Mouse (Mus musculus) thymus, postnatal 10 days (tissue): ENCODE data around the gene Mapk1ip1l.

ENCODE experiments used
- DNase-seq, 2 experiments: peaks; one replicate each; pipeline ENCODE4 v3.0.0; 2021; ENCODE audit warnings: low spot score in 2 of 2

Mapk1ip1l gene

DNA sequence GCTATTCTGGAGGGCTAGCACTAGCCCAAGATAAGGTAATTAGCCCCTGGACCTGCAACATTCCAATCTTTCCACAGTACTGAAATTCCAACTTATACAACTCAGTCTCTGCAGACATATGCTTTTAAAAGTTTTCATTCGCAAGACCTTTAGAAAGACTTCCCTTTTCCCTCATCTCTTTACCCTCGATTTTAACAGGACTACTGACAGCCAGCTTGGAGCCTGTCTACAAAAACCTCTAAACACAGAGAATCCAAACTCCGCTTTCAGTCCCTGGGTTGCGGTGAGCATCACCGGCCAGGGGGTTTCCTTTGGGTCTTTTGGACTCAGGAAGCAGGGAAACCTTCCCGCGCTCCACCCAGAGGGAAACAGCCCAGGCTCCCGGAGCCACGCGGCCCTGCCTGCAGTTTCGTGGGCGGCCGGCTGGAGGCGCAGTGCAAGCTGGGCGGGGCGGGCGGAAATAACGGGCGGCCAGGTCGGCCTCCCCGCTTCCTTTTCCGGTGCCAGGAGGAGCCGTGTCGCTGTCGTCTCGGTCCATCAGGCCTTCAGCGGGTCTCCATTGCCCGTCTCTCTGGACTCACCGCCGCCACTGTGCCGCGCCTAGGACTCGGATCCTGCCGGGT lies at the start of gene Mapk1ip1l:
Mapk1ip1l (plus strand) TSS at position 482 of the 623 bp plus-strand sequence.
- DNase-seq: peak; percentile 78 to 89

DNA sequence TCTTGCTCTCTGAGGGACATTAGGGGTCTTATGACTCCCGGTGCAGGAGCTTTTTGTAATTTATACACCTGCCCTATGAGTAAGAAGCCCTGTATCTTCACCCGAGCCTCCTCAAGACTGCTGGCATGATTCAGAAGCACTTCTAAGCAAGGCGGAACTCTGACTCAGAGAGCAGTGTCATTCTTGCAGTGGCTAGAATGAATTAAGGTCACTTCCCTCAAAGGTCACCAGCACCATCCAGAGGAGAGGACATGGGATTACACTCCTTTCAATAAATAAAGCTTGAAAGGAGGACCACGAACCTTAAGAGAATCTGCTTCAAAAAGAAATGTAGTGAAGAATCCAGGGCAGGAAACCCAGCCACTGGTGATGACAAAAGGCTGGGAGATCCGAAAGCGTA lies 48.2 kb upstream of the Mapk1ip1l start:
- no peak for DNase-seq

DNA sequence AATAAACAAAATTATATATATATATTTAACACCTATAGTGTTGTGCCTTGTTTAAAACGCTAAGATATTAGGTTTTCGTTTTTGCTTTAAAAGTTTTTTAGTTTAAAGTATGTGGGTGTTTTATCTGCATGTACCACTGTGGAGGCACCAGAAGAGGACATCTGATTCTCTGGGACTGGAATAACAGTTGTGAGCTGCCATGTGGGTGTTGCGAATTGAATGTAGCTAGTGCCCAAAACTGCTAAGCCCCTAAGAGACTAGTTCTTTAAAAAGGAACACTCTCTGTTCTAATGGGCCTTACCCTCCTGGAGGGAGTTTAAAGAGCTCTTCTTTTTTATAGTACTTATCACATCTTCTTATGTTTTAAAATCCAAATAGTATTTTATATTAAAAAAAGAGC lies 33.2 kb upstream of the Mapk1ip1l start:
- no peak for DNase-seq

DNA sequence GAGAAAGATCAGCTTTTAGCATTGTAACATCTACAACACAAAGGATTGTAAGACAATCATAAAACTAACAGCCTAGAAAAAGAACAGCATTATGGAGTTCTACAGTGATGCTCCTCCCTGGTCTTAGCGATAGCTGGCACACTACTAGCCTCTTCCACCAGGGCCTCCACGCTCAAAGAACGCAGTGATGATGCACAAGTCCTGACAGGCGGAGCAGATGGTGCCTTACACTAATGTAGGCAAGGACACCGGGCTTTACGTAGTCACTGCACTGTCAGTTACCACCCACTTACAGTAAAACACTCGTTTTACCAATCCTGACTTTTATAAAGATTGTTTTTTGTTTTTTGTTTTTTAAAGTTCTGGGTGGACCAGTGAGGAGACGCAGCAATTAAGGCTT lies 32.2 kb upstream of the Mapk1ip1l start:
- no peak for DNase-seq

DNA sequence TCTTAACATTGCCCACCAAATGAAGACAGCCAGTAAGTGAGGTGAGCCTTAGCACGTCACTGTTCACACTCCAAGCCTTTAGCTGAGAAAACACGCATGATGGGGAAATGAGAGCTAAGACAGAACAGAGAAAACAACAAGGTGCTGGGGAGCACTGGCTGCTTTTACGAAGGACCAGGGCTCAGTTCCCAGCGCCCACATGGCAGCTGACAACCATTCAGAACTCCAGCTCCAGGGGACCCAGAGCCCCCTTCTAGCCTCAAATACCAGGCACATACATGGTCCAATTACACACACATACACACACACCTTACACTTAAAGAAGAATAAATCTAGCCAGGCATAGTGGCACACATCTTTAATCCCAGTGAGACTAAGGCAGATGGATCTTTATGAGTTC lies 29.0 kb upstream of the Mapk1ip1l start:
- no peak for DNase-seq

DNA sequence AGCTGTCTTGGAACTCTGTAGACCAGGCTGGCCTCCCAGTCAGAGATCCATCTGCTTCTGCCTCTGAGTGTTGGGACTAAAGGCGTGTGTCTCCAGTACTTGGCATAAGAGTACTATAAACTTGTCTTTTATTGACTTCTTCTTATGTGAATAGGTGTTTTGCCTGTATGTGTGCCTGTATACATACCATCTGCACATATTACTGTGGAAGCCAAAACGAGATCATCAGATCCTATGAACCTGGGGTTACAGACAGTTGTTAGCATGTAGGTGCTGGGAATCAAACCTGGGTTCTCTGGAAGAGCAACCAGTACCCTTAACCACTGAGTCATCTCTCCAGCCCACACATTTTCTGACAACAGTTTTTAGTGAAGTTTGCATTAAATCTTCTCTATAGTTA lies 28.4 kb upstream of the Mapk1ip1l start:
- no peak for DNase-seq

DNA sequence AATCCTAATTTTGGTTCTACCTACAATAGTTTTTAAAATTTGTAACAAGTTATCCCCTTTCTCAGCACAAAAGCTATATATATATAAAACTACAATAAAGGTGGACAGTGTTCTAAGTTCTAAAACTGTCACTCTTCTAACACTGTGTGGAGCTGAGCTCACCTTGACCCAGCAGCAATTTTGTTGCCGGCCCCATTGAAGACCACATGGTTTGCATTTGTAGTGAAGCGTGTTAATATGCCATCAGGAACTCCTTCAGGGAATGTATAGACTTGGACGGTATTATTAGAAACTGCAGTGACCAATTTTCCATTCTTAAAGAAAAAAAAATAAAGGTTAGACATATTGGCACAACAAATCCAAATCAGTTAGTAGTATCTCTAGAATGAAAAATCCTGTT lies 24.3 kb upstream of the Mapk1ip1l start:
- DNase-seq: no peak

DNA sequence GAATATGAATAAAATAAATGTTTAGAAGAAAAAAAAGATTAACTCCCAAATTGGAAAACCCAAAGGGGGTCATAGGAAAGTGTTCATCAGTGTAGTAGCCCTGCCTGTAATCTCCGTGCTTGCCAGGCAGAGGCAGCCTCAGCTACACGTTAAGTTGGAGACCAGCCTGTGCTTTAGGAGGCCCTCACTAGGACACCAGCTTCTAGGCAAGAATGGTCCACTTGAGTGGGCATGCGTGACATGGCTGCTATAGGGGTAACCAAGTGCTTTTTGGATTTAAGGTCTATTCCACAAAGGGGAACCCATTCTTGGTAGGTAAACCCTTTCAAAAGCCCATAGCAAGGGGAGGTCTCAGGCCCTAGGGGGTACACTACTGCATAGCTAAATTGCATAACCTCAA lies 22.6 kb upstream of the Mapk1ip1l start:
- no peak for DNase-seq

DNA sequence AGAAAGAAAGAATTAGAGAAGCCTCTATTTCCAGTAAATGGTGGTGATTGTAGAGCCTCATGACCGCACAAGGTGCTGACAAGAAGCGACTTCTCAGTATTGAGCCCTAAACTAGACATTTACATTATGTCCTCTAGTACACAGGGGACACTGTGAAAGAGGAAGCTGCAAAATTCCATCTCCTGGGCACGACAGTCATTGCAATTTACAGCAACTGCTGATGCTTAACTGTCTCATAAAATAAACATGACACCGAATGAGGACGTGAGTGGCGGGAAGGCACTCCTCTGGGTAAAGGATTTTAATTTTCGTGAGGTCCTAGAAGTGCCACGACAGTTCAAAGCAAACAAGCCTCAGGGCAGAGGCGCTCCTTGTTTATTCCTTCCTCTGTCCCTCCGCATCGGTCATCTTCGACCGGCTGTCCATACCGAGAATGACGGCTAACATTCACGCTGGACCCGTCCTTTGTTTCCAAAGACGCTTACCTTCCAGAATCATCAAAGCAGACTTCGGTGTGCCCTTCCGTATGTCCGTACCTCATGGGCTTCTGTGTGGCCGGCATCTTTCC lies 21.9 kb upstream of the Mapk1ip1l start:
- DNase-seq: peak; percentile 11 to 13

DNA sequence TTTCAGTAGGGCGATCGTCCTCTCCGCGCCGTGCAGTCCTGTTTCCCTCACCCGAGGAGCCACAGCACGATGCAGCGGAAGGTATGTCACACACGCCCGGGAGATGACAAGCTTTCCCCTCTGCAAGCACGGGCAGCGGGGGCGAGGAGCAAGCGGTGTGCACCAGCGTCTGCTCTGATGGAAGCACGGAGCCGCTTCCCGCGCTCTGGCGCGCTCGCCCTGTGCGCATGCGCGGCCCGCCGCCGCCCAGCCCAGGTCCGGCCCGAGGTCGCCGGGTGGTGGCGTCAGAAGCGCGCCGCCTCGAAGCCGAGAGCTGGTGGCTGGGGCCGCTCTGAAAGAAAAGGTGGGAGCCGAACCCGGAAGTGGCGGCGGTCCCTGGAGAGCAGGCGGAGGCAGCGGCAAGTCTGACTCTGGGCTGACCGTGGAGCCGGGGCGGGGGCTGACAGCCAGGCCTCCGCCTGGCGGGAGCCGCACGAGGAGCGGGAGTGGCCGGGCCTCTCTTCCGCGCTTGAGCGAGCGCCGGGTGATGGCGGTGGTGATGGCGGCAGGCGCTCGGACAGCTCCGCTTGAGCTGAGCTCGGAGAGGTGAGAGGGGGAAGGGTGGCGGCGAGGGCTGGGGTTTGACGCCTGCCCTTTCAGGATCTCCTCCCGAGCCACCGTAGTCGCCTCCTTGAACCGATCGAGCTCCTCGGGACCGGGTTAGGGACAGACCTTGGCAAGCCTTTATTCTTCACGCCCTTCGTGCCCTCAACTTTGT lies 21.3 kb upstream of the Mapk1ip1l start, which contains the start of the genes Wdhd1 and Socs4:
Wdhd1 (minus strand) TSS at position 221 of the 757 bp plus-strand sequence.
Socs4 (plus strand) TSS at position 295 of the 757 bp plus-strand sequence.
- peak; percentile 92 to 94 for DNase-seq

DNA sequence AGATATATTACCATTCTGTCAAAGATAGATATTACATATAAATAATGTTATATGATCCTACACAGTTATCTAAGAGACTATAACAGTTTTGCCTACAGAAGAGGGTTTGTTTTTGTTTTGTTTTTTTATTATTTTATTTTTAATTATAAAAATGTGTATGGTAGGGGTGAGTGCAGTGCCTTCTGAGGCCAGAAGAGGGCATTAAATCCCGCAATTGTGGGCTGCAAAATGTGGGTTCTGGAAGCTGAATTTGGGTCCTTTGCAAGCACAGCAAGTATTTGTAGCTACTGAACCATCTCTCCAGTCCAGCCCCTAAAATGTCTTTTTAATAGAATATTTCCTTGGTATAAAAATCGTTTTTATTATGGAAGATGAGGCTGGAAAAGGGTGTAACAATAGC lies 19.0 kb upstream of the Mapk1ip1l start:
- no peak for DNase-seq

DNA sequence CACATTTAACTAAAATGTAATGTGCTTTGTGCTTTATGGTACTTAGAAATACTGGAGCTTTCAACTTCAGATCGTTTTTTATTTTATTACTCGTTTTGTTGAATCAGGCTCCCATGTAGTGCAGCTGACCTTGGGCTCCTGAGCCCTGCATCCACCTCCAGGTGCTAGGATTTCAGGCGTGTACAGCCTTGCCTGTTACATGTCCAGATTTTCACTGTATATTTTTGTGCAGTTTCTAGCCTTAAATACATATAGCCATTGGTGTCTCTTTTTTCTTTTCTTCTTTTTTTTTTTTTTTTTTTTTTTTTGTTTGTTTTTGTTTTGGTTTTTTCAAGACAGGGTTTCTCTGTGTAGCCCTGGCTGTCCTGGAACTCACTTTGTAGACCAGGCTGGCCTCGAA lies 16.5 kb upstream of the Mapk1ip1l start:
- no peak for DNase-seq

DNA sequence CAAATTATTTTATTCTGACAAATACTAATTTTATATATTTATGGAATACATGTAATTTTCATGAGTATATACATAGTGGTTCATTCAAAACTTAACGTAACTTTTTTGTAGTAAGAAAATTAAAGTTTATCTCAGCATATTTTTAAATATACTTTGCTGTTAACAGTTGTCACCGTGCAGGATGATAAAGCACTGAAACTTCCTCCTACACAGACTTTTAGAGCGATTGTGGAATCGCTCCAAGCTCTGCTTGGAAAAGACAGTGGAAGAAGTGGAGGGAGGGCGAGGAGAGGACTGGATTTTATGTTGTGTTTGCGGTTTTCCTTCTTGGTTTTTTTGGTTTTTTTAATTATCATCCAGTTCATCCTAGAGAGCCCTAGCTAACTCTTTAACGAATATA lies 14.5 kb upstream of the Mapk1ip1l start:
- no peak for DNase-seq

DNA sequence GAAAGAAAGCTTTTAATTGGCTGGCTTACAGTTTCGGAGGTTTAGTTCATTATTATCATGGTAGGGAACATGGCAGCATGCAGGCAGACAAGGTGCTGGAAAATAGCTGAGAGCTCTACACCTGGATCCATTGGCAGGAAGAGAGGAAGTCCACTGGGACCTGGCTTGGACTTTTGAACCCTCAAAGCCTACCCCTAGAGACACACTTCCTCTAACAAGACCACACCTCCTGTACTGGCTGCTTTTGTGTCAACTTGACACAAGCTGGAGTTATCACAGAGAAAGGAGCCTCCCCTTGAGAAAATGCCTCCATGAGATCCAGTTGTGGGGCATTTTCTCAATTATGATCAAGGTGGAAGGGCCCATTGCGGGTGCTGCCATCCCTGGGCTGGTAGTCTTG lies 12.8 kb upstream of the Mapk1ip1l start:
- no peak for DNase-seq

DNA sequence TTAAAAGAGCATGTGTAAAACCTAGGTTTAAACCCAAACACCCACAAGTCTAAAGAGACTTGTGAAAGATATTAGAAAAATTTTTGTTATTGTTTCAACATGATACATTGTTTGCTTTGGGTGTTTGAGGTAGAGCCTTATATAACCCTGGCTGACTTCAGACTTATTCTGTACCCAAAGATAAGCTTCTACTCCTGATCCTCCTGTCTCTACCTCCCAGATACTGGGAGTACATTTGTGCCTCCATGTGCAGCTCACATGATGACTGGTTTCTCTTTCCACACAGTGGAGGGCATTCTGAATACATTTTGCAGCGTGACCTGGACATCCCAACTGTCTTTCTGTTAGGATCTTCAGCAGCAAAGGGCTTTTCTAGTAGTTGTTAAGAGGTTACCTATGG lies 11.9 kb upstream of the Mapk1ip1l start:
- no peak for DNase-seq

DNA sequence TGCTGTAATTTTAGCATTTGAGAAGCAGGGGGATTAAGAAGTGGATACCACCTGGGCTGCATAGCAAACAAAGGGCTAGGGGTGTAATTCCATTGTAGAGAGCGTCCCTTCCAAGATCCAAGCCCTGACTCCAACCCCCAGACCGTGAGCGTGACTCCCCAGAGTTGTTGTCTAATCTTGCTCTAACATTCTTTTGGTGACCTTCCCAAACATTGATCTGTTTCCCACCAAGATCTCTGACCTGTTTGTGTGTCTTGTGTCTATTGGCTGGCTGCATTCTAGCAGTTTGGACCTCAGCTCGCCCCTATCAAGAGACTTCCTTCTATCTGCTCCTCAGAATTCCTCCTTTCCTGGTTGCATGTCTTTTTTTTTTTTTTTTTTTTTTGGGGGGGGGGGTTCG lies 11.0 kb upstream of the Mapk1ip1l start:
- DNase-seq: no peak

DNA sequence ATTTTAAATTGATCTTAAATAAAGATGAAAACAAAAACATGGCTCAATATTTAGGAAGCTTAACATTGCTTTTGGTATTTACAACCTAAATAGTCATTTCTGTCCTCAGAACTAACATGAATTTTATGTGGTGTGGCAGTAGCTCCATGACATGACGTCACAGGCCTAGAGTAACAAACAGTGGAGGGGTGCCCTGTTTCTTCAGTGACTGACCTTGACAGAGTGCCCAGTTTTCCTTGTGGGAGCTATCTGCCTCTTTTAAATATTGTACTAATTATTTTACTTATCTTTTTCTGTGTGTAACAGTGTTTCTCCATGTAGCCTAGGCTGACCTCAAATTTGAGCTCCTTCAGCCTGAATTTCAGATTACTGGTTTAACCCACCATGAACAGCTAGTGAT lies 6.3 kb upstream of the Mapk1ip1l start:
- no peak for DNase-seq

DNA sequence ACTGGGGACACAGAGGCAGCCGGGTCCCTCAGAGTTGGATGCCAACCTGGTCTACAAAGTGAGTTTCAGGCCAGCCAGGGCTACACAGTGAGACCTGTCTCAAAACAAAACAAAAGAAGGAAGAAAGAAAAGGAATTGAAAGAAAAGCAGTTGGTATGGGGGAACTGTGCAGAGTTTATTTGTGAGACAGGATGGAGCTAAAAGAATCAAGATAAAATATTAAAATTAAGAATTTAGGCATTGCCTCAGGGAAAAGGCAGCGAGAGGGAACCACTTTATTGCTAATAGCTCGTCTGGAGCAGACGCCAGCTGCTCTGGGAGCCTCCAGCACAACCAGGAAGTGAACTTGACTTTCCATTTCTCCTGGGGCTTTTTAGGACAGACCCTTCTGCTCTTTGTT lies 3.9 kb upstream of the Mapk1ip1l start:
- DNase-seq: no peak

DNA sequence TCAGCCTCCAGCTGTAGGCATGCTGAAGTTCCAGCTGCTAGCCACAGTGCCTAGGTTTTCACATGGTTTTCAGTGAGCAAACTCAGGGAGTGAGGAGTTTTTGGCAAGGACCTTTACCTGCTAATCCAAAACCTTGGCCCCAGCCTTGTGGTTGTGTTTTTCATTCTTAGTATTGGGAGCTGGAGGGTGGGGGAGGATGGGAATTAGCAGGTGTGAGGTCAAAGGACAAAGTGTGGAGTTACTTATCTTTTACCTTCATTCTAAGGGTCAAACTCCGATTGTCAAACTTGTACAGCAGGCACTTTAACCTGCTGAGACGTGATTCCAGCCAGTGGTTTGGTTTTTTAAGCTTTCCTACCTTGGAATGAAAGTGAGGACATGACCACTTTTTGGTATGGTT lies 1.8 kb upstream of the Mapk1ip1l start:
- no peak for DNase-seq

DNA sequence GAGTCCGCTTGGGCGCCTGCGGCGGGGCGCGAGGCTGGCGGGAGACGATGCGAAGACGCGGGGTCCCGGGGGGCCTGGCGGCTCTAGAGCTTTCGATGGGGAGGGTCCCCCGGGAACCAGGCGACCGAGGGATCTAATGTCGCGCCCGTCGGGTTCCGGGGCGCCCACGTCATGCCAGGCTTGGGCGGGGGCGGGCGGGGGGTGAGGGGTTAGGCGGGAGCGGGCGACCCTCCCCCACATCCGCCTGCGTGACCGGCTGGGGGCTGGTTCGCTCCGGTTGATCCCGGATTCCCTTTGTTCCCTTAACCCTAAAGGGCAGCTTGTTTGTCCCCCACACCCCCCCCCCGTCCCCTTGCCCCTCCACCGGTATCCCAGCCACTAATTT lies 334 bp downstream of the Mapk1ip1l start:
- no peak for DNase-seq

DNA sequence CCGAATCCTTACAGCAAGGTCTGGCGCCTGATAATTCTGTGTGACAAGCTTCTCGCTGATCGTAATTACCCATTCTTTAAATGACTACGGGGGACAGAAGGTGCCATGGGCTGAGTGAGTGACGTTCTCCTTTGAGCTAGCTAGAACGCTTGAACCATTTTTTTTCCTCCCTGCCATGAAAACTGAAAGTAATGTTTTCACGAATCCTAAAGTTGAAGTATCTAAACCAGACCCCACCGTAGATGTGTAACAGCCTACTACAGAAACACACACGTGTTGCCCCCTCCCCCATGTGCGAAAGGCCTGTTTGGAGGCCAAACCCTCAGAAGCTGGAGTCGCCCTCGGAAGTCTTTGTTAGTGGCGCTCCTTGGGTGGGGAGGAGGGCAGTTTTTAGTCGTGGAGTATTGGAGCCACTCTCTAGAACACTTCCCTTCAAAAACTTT lies 774 bp downstream of the Mapk1ip1l start:
- peak; percentile 14 to 28 for DNase-seq

DNA sequence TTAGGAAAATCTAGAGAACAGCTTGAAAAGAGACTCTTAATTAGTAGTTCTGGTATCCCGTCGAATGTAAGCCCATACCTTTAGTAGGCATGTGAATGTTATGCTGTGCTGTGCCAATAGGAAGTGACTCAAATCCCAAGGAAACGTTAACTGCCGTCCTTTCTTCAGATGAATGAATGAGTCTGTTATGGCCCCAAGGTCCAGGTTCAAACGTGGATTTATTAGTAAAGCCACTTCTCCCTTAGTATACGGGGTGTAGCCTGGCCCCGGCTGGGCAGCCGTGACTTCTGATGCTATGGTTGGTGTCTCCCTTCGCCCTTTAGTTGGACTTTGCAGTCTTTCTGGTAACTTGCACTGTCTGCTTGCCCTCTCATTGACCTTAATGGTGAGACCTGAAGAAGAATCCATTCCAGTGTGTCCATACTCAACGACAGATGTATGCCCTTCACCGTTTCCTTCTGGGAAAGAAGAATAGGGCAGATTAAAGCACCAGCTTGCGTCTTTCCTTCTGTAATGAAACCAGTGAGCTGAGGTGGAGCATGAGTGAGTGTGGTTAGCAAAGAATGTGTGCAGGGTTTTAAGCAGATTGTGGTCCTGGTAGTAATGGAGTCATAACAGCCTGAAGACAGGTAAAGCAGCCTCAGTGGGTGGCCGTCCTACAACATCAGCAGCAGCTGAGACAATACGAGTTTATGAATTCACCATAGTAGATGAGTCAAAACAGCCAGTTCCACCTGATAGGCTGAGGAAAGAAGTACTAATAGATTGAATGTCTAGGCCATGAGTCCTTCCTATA lies 5.0 kb downstream of the Mapk1ip1l start:
- no peak for DNase-seq
